Mouse (Mus musculus): ENCODE measurements around the gene Zfp335. TPM values are rescaled to one million over a fixed set of nuclear protein-coding genes. Genes with fewer than 3 reads are reported as not detected.
"Not testable (repeated sequence)": the region's sequence is repeated elsewhere in the genome, so short reads cannot be mapped to it uniquely, and the experiment has no call there.

Gene Zfp335
- total RNA-seq, 2 experiments from 2014 or later: 11.5 to 12.2 TPM

DNA sequence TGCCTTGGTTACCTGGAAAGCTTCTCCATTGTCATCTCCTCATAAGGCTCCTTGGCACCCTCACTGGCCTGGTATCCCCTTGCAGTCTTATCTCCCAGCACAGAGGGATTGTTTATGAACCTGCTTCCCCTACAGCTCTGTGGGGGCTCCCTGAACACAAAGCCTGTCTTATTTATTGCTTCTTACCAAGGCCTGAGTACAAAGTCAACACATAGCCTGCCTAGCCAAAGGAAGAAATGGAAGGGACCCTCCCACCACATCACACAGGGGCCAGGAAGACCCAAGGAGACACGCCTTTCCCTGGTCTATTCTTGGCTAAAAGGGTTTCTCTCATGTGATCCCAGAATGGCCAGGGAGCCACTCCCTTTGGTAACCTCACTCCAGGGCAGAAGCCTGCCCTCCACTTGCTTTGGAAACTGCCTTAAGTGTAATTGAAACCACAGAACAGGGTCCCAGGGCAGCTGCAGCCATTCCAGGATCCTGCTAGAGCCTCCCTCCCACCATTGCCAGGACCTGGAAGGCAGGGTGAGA, 37.3 kb downstream of the Zfp335 start:
- intact Hi-C loops (cut with DNase I): no loop called here
- peak; percentile 69 to 71 for DNase-seq

DNA sequence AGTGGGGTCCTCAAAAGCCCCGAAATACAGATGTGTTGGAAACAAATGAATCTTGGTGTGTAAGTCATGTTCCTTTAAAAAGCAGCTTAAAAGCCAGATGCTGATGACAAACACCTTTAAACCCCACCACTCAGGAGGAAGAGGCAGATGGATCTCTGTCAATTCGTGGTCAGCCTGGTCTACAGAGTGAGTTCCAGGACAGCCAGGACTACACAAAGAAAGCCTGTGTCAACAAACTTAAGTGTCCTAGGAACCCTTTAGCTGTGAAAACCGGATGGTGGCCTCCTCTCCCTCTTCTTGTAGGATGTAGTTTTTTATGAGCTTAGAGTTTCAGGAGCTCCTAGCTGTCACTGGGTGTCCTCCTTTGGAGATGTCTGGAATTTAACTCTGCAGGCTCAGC, 37.9 kb downstream of the Zfp335 start:
- intact Hi-C loops (cut with DNase I): no loop called here
- no peak for DNase-seq

DNA sequence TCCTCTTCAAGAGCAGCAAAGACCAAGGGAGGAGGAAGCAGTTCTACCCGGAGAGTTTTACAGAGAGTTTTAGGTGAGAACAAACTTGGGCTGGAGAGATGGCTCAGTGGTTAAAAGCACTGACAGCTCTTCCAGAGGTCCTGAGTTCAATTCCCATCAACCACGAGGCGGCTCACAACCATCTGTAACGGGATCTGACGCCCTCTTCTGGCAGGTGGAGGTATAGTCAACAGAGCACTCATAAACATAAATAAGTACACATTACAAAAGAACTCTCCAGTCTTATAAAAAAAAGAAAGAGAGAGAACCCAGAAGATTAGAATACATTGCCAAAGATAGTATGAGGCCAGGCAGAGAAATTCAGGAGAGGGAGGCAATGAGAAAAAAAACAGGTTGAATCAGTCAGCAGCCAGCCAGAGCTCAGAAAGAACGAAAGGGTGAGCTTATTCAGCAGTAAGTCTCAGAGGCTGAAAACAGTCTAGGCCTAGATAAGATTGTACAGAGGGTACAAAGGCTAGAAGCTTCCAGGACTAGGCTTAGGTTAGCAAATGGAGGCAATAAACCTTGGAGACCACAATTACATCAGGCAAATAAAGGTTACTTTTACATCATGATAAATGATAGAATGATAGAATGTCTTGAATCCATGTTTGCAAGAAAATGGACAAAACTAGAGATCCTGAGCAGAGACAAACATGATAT, 39.8 kb downstream of the Zfp335 start:
- DNase-seq: no peak
- intact Hi-C loops (cut with DNase I): no loop called here

DNA sequence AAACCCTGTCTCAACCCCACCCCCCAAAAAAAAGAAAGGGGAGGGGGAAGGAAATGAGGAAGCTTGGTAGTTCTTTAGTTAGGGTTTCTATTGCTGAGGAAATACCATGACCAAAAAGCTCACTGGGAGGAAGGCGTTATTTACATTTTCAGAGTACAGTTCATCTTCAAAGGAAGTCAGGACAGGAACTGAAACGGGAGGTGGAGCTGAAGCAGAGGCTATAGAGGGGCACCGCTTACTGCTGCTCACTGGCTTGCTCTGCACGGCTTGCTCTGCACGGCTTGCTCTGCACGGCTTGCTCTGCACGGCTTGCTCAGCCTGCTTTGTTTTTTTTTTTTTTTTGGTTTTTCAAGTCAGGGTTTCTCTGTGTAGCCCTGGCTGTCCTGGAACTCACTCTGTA, 43.1 kb downstream of the Zfp335 start:
- DNase-seq: no peak

DNA sequence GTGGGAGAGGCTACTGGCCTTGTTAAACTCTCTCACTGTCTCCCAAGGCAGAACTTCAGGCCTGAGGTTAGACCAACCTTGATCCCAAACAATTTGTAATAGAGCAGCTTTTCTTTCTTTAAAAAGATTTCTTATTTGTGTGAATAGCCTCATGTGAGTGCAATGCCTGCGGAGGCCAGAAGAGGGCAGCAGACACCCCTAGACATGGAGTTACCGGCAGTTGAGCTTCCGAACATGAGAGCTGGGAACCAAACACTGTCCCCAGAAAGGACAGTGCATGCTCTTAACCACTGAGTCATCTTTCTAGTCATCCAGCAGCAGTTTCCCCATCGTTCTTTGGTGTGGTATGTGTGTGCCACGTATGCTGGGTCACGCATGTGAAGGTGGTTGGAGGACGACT, 44.0 kb downstream of the Zfp335 start:
- intact Hi-C loops (cut with DNase I): no loop called here
- DNase-seq: no peak

More for the DNA sequence above, 43.1 kb downstream of the Zfp335 start:
- intact Hi-C loops (cut with DNase I): no loop called here

DNA sequence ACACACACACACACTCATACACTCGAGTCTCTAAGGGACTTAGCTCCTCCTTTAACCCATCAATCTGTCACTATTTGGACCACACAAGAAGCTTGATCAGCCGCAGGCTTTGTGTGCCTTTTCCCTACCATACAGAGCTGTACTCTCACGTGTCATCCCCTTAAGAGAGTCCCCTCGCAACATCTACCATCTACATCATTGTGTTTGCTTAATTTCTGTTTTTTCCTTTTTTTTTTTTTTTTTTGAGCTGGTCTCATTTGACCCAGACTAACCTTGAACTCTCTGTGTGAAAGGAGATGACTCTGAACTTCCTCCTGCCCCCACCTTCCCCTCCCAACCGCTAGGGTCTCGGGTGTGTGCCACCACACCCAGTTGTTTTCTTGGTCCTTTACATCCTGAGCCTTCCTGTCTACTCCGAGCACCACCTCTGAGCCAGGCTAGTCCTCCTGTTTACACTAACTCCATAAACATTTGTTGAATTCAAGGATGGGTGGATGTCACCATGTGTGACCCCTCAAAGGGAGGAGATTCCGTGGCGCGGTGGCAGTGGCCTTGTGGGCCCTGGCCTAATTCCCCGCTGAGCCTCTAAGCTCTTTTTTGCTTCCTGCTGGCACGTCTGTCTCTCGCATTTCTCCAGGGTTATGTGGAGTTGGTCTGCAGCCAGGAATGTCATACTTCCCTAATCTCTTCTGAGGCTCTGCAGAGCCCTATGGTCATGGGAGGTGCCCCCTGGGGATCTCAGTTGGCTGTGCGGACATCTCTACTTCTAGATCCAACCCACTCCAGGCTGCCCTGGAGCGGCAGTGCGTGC, 44.6 kb downstream of the Zfp335 start:
- intact Hi-C loops (cut with DNase I): no loop called here

DNA sequence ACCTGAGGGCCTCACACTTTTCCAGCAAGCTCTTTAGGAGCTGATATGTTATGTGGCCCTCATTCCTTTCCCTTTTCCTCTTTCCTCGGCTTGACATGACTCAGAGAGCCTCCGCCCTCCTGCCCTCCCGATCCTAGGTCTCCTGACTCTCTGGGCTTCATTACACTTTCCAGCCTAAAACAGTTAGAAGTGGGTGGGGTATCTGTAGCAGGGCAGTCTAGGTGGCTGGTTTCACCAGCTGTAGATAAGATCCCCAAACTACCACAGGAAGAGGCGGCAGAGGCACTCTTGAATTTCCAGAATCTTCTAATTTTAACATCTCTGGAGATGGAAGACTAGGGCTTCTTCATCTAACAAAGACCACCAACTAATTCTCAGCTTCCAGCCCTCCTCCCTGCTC, 47.0 kb downstream of the Zfp335 start:
- no peak for DNase-seq

More for the DNA sequence above, 44.6 kb downstream of the Zfp335 start:
- peak; percentile 94 for DNase-seq

DNA sequence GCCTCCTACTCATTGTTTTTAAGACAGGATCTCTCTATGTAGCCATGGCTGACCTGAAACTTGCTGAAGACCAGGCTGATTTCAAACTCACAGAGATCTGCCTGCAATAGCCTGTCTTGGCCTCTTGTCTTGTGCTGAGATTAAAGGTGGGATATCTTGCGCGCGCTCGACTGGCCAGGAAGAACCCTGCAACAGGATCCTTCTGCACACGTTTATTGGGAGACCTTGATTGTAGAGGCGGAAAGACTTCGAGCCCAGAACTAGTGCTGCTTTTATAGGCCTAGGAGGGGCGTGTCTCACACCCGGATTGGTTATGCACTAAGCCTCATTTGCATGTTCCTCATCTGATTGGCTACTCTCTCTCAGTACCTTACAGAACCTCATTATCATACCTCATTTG, 48.1 kb downstream of the Zfp335 start:
- DNase-seq; intact Hi-C loops (cut with DNase I): not testable (repeated sequence)

More for the DNA sequence above, 47.0 kb downstream of the Zfp335 start:
- intact Hi-C loops (cut with DNase I): no loop called here

DNA sequence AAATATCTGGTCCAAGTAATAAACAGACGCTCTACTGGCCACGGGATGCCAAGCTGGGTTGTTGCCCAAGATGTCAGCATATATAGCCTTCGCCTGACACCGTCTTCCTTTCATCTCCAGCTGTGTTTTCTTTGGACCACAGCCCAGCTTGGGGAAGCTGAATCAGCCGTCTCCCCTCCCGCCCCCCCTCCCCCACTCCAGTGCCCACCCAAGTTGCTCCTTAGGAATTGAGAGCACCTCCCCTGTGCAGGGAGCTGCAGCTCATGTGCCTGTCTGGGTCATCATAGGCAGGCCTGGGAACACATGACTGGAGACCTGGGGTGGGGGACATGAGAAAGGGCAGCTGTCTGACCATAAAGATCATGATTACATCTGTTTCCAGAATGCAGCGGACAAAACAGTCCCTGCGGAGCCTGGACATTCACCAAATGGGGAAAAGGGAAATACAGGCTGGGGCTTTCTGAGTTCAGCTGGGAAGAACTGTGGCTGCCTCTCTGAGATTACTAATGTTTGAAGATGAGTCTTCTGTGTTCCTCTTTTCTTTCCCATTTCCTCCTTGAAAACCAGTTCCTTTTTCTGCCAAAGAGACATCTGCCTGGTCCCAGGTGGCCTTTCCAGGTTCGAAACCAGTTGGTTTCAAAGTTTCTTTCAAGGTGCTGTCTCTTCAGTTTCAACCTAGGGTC, 49.2 kb downstream of the Zfp335 start:
- peak; percentile 83 to 88 for DNase-seq
- intact Hi-C loops (cut with DNase I): no loop called here

DNA sequence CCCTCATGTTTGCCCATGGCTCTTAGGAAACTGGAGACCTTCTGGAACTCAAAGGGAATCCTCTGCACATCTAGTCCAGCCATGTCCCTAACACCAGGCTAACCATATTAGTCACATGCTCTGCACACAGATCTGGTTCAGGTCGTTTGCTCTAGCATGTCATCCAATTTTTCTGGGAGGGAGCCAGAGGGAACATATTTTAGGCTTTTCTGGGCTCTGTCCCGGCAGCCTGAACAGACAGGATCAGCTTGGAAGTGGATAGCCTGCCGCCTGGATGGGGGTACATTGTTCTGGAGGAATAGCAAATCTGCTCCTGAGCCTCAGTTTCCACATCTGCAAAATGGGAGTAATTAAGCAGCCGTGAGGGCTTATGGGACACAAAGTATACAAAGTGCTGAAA, 50.5 kb downstream of the Zfp335 start:
- DNase-seq: peak; percentile 32 to 55
- intact Hi-C loops (cut with DNase I): no loop called here

DNA sequence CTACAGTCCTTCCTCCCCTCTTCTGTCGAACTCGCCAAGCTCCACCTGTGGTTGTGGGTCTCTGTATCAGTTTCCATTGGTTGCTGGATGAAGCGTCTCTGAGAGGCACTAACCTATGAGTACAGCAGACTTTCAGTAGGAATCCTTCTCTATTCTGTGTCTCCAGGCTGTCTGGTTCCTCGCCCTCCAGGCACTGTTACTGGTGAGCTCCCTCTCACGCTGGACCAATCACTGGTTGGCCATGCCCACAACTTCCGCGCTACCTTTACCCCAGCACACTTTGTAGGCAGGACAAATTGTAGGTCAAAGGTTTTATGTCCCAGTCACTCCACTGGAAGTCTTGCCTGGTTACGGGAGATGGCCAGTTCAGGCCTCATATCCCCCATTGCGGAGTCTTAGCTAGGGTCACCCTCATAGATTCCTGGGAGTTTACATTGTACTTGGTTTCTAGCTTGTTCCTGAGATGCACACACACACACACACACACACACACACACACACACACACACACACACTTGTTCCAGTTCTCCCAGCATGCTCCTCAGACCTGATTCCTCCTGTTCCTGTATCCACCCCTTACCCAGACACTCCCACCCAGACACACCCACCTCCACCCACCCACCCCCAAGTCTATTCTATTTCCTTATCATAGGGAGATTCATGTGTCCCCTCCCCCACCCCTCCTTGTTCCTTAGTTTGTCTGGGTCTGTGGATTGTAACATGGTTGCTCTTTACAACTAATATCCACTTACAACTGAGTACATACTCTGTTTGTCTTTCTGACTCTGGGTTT, 51.7 kb downstream of the Zfp335 start:
- intact Hi-C loops (cut with DNase I): no loop called here
- DNase-seq: no peak

DNA sequence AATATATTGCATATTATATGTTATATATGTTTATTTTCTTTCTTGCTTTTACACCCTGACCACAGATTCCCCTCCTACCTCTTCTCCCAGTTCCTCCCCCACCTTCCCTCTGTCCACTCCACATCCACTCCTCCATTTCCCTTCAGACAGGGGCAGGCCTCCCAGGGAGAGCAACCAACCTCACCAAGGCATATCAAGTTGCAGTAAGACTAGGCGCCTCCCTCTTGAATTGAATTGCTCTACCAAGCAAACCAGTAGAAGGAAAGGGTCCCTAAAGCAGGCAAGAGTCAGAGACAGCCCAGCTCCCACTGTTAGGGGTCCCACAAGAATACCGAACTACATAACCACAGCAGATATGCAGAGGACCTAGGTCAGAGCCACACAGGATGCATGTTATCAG, 52.4 kb downstream of the Zfp335 start:
- intact Hi-C loops (cut with DNase I): no loop called here
- no peak for DNase-seq

DNA sequence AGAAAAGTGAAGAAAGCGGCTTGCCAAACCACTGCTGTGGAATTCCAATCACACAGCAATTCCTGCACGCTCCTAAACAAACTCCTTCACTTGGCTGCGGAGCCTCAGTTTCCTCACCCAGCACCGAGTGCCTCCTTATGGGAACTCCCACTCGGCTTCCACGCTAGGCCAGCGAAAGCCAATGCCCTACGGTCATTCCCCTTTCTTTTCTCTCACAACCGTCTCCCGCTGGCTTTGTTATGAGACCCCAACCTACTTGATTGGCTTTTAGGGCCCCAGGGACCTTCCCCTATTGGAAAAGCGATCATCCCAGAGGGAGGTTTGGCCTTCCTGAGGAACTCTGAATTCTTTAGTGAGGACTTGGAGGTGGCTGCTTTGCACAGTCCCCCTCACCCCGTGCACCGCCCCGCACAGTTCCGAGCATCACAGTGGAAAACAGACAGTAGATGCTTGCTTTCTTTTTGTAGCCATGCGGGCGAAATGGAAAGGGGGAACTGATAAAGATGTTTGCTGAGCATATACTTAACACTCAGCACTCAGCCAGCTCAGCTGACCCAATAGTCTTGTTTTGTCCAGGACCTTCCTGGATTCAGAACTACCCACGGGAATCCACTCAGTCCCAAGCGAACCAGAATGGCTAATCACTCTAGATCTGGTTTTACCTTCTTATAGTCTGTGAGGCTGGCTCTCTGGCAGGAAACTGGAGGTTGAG, 53.6 kb downstream of the Zfp335 start:
- intact Hi-C loops (cut with DNase I): loop anchor here (2.0 kb wide), 1 partner anchor 23 kb away; no protein-coding TSS in a partner anchor
- no peak for DNase-seq

DNA sequence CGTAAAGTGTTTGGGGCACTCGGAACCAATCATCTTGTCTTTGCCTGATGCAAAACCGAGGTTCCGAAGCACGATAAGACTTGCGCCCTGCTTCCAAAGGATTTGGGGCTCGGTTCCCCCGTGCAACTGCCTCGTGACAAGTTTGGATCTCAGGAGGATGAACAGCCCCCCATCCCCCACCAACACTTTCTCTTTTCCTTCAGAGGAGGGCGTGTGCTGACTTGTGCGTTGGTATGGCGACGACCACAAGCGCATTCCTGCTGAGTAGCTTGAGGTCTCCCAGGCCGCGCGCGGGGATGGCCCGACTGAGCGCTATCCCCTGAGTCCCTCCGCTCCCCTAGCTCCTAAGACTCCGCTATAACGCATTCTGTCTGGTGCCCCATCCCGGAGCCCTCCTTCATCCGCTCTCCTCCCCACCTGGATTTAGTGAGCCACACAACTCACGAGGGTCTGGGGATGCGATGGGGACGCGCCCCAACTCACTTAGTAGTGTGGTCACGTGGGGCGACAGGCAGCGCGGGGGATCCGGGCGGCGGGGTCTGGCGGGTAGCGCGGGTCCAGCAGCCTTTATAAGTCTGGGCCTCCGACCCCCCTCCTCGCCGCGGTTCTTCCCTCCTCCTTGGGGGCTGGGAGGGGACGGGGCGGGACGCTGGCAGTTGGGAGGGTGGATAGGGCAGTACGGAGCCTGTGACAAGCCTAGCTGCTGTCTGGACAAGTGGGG, 54.3 kb downstream of the Zfp335 start, which contains the start of gene Pltp:
Gene Pltp, minus strand, starts transcription at position 611 of the 721 bp plus-strand sequence.
- intact Hi-C loops (cut with DNase I): loop anchor here (2.0 kb wide), 1 partner anchor 24 kb away; no protein-coding TSS in a partner anchor
- DNase-seq: peak; percentile 58 to 74

DNA sequence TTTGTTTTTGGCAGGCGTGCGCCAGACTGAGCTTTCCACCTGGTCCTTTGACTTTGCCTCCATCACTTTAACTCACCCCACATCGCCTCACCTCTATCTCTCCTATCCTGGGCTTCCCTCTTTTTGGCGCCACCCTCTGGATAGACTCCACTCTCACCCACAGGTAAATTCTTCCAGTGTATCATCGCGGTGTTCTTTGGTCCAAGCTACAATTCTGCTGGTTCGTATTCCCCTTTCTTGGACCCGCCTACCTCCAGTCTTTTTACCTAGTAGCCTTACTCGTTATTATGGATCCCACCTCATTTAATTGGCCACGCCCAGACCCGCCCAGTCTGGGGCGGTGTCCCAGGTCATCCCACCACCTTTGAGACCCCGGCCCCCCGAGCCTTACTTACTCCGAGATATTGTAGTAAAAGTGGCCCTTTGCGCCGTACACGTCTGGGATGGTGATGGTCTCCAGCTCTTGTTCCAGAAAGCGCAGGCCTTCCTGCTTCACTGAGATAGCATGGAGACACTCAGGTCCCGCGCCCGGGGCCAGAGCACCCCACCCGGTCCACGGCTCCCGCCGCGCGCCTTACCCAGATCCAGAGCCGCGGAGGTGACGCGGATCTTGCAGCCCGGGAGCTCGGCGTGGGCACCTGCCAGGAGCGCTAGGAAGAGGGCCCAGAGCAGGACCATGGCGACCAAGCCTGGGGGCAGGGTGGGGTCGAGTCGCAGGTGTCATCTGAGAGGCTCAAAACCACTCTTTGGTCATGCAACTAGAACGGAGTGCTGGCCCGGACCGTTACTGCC, 55.1 kb downstream of the Zfp335 start:
- intact Hi-C loops (cut with DNase I): loop anchor here (2.0 kb wide), 1 partner anchor 24 kb away; no protein-coding TSS in a partner anchor

DNA sequence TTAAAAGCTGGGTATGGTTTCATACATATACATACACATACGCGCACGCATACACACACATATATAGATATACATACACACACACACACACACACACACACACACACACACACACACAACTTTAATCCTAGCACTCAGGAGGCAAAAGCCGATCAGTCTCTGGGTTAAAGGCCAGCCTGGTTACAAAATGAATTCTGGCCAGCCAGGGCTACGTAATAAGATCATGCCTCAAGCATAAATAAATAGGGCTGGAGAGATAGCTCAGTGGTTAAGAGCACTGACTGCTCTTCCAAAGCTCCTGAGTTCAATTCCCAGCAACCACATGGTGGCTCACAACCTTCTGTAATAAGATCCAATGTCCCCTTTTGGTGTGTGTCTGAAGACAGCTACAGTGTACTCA, 56.0 kb downstream of the Zfp335 start:
- DNase-seq; intact Hi-C loops (cut with DNase I): not testable (repeated sequence)

More for the DNA sequence above, 55.1 kb downstream of the Zfp335 start:
- DNase-seq: peak in 1 of 2 experiments; percentile 35

DNA sequence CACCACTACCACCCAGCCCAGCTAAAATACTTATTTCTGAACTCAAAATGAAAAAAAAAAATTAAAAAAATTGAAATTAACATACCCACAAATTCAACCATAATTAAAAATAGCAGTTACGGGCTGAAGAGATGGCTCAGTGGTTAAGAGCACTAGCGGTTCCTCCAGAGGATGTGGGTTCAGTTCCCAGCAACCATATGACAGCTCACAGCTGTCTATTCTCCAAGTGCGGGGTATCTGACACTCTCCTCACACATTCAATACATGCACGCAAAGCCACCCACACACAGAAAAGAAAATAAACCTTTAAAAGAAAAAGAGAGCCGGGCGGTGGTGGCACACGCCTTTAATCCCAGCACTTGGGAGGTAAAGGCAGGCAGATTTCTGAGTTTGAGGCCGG, 61.5 kb downstream of the Zfp335 start:
- no peak for DNase-seq
- intact Hi-C loops (cut with DNase I): no loop called here

DNA sequence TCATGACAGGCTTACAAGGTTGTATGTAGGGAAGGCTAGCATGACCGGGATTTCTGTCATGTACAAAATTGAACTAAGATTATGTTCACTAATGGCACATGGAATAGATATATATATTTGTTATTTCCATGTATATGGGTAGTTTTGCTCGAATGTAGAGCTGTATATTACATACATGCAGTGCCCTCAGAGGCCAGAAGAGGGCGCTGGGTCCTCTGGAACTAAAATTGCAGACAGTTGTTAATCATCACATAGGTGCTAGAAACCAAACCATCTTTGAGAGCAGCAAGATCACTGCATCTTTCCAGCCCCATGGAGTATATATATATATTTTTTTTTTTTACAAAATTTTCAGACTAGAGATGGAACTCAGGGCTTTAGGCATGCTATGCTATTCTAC, 65.8 kb downstream of the Zfp335 start:
- DNase-seq: peak in 1 of 2 experiments; percentile 27
- intact Hi-C loops (cut with DNase I): no loop called here

Data from heart, postnatal 10 days (tissue).